Mouse (Mus musculus) layer of hippocampus, adult 9-11 months (tissue): ENCODE data around the gene Dnajb5.
A peak's percentile ranks its signal among the peaks of the same experiment; 100 is the strongest.

Source experiments
- DNase-seq: peaks from one replicate; pipeline ENCODE4 v3.0.0; 2022

Dnajb5 gene

GRCm38 (mm10) chr4:42945043-42945442 is 4.6 kb upstream of the Dnajb5 start:
- DNase-seq, result no peak

- no peak for DNase-seq
These were observed 4.2 kb upstream of the Dnajb5 start for GRCm38 (mm10) chr4:42945445-42945844.

- DNase-seq, result peak; percentile 72
These were observed 3.7 kb upstream of the Dnajb5 start for GRCm38 (mm10) chr4:42945952-42946351.

- peak; percentile 97 for DNase-seq
These were observed 2.8 kb upstream of the Dnajb5 start for GRCm38 (mm10) chr4:42946733-42947290.

GRCm38 (mm10) chr4:42948527-42948926 is 1.1 kb upstream of the Dnajb5 start:
- peak; percentile 71 for DNase-seq

- DNase-seq, result no peak
These were observed 451 bp upstream of the Dnajb5 start for GRCm38 (mm10) chr4:42949051-42949675.

- DNase-seq, result peak; percentile 94
These were observed 498 bp downstream of the Dnajb5 start for GRCm38 (mm10) chr4:42950065-42950558.

GRCm38 (mm10) chr4:42951206-42952195 is 1.9 kb downstream of the Dnajb5 start:
- DNase-seq, result no peak

- DNase-seq, result no peak
These were observed 2.9 kb downstream of the Dnajb5 start for GRCm38 (mm10) chr4:42952563-42952962.

- DNase-seq, result no peak
These were observed 4.0 kb downstream of the Dnajb5 start for GRCm38 (mm10) chr4:42953435-42954094.

GRCm38 (mm10) chr4:42954297-42954696 is 4.7 kb downstream of the Dnajb5 start:
- DNase-seq, result peak; percentile 74

GRCm38 (mm10) chr4:42955200-42955599 is 5.6 kb downstream of the Dnajb5 start:
- DNase-seq, result no peak

- no peak for DNase-seq
These were observed 7.0 kb downstream of the Dnajb5 start for GRCm38 (mm10) chr4:42956581-42956980.

- DNase-seq, result no peak
These were observed 7.7 kb downstream of the Dnajb5 start for GRCm38 (mm10) chr4:42957306-42957705.

- DNase-seq, result no peak
These were observed 8.4 kb downstream of the Dnajb5 start for GRCm38 (mm10) chr4:42957979-42958378.

GRCm38 (mm10) chr4:42958942-42959341 is 9.3 kb downstream of the Dnajb5 start:
- DNase-seq, result no peak

GRCm38 (mm10) chr4:42959382-42959781 is 9.8 kb downstream of the Dnajb5 start:
- no peak for DNase-seq

GRCm38 (mm10) chr4:42961592-42961991 is 12.0 kb downstream of the Dnajb5 start:
- no peak for DNase-seq

GRCm38 (mm10) chr4:42963480-42963879 is 13.9 kb downstream of the Dnajb5 start:
- DNase-seq, result no peak

- DNase-seq, result peak; percentile 45
These were observed 15.6 kb downstream of the Dnajb5 start for GRCm38 (mm10) chr4:42965039-42965719.

- no peak for DNase-seq
These were observed 19.7 kb downstream of the Dnajb5 start, which contains the start of gene 1700022I11Rik for GRCm38 (mm10) chr4:42969304-42969703. TSS of gene 1700022I11Rik (plus strand) at chr4:42969604.

GRCm38 (mm10) chr4:42972952-42973351 is 23.3 kb downstream of the Dnajb5 start:
- DNase-seq, result no peak
